Mouse (Mus musculus) forebrain, postnatal 0 days (tissue): ENCODE data around the gene Tex35. TPM values are rescaled to one million over a fixed set of nuclear protein-coding genes. Genes with fewer than 3 reads are reported as not detected.

ENCODE experiments used
- ATAC-seq: fragments of 200-750 bp; cut with Nextera tagmentation; 2 replicates; pipeline ENCODE4 v1.8.0; 2017; ENCODE audit warnings: mild to moderate bottlenecking, moderate library complexity
- DNase-seq: peaks from one replicate; pipeline ENCODE4 v3.0.0-alpha.2; 2015
- H3K27ac ChIP-seq: fragments of 300-500 bp; sonication (generic); 2 replicates; pipeline ENCODE4 v1.5.1; 2014; ENCODE audit warnings: low read depth, mild to moderate bottlenecking, antibody characterized with exemption, low read length, moderate library complexity, mixed read lengths
- H3K27me3 ChIP-seq: fragments of 300-500 bp; sonication (generic); 2 replicates; pipeline ENCODE4 v1.6.1; 2014; ENCODE audit warnings: mild to moderate bottlenecking, low read length, mixed read lengths; ENCODE audit not compliant: insufficient read depth
- H3K36me3 ChIP-seq: fragments of 300-500 bp; sonication (generic); 2 replicates; pipeline ENCODE4 v1.6.1; 2014; ENCODE audit warnings: mild to moderate bottlenecking, moderate library complexity; ENCODE audit not compliant: insufficient read depth
- H3K4me1 ChIP-seq: fragments of 300-500 bp; sonication (generic); 2 replicates; pipeline ENCODE4 v1.6.1; 2014; ENCODE audit warnings: antibody characterized with exemption; ENCODE audit not compliant: insufficient read depth
- H3K4me2 ChIP-seq: fragments of 300-500 bp; sonication (generic); 2 replicates; pipeline ENCODE4 v1.6.1; 2014; ENCODE audit warnings: low read depth, mild to moderate bottlenecking, moderate library complexity
- H3K4me3 ChIP-seq: fragments of 300-500 bp; sonication (generic); 2 replicates; pipeline ENCODE4 v1.5.1; 2014; ENCODE audit warnings: low read depth, low read length, mixed read lengths
- H3K9ac ChIP-seq: fragments of 300-500 bp; sonication (generic); 2 replicates; pipeline ENCODE4 v1.6.1; 2014; ENCODE audit warnings: mild to moderate bottlenecking
- H3K9me3 ChIP-seq: fragments of 300-500 bp; sonication (generic); 2 replicates; pipeline ENCODE4 v1.6.1; 2016; ENCODE audit warnings: low read length
- CTCF ChIP-seq: sonication (generic); IDR thresholded peaks from 2 replicates; pipeline ENCODE4 v1.5.1; 2016; ENCODE audit warnings: antibody characterized with exemption, control low read depth, low read depth
- WGBS: fragments of 180-500 bp; shearing (Covaris S2); extraction: QIAGEN DNeasy Blood & Tissue Kit; methylation state at CpG from one replicate; pipeline ENCODE4 v1.1.7; 2014; 5-methylcytosine and 5-hydroxymethylcytosine counted together
- polyA plus RNA-seq: library from polyadenylated mRNA; unstranded; fragments of >200 nt; fragmentation: Nextera tagmentation; extraction: Ambion mirVana; gene quantifications from 2 replicates; pipeline ENCODE4 v1.2.1, GENCODE M21; 2015
- total RNA-seq: library from RNA; depleted of rRNA; stranded (reverse); fragments of >200 nt; gene quantifications from 2 replicates; pipeline ENCODE4 v1.2.3, GENCODE M21; 2014; rRNA removed

Tex35 gene
- not detected in 2 replicates for total RNA-seq
- 0.21 TPM in 1 of 2 replicates, not detected in the other for polyA plus RNA-seq

GRCm38 (mm10) chr1:157108580-157108979 is at the start of gene Tex35:
TSS of gene Tex35 (minus strand) at chr1:157108680.
- 93% methylated on average over 4 of the region's 4 CpGs for WGBS

GRCm38 (mm10) chr1:157153781-157154180 is 45.3 kb upstream of the Tex35 start:
- DNase-seq = no peak

More at GRCm38 (mm10) chr1:157108580-157108979, at the start of gene Tex35:
- Histone ChIP-seq H3K4me3 (no peak within 1 kb of the TSS), H3K9ac (no peak within 1 kb of the TSS), H3K27me3 (no peaks in the 10 kb centered on the region), H3K4me1 (no peaks in the 10 kb centered on the region), H3K27ac (no peak within 1 kb of the TSS), H3K9me3 (no peaks in the 10 kb centered on the region), H3K36me3 (no peaks in the 10 kb centered on the region), H3K4me2 (no peak within 1 kb of the TSS)
- ATAC-seq = no peak
- DNase-seq = no peak
- no peak for TF ChIP-seq CTCF

GRCm38 (mm10) chr1:157150107-157150506 is 41.6 kb upstream of the Tex35 start:
- WGBS = 79% methylated on average over 1 of the region's 1 CpGs
- no peak overlapping the region for H3K27ac ChIP-seq
- H3K4me2 ChIP-seq = no peak overlapping the region
- no peaks in the 10 kb centered on the region; the same call in 1 of the 2 replicates for H3K4me1 ChIP-seq
- no peak for ATAC-seq
- H3K27me3 ChIP-seq = no peaks in the 10 kb centered on the region
- no peak for TF ChIP-seq CTCF
- H3K36me3 ChIP-seq = peaks cover 12% of the 10 kb centered on the region
- H3K9ac ChIP-seq = no peak overlapping the region
- H3K4me3 ChIP-seq = no peak overlapping the region
- no peaks in the 10 kb centered on the region for H3K9me3 ChIP-seq
- DNase-seq = no peak

More at GRCm38 (mm10) chr1:157153781-157154180, 45.3 kb upstream of the Tex35 start:
- no peak overlapping the region for H3K4me2 ChIP-seq
- ATAC-seq = no peak
- no peaks in the 10 kb centered on the region for H3K9me3 ChIP-seq
- H3K9ac ChIP-seq = no peak overlapping the region
- peaks cover 14% of the 10 kb centered on the region for H3K36me3 ChIP-seq
- no peak overlapping the region for H3K27ac ChIP-seq
- TF ChIP-seq CTCF = no peak
- no peak overlapping the region for H3K4me3 ChIP-seq
- H3K4me1 ChIP-seq = no peaks in the 10 kb centered on the region; the same call in 1 of the 2 replicates
- no peaks in the 10 kb centered on the region for H3K27me3 ChIP-seq

GRCm38 (mm10) chr1:157144621-157145020 is 36.1 kb upstream of the Tex35 start:
- Histone ChIP-seq H3K9ac (no peak overlapping the region), H3K9me3 (no peaks in the 10 kb centered on the region), H3K4me2 (no peak overlapping the region), H3K36me3 (peaks cover 19% of the 10 kb centered on the region), H3K4me1 (no peaks in the 10 kb centered on the region), H3K27ac (no peak overlapping the region), H3K27me3 (no peaks in the 10 kb centered on the region), H3K4me3 (no peak overlapping the region)
- DNase-seq (no peak), ATAC-seq (no peak)
- 85% methylated on average over 3 of the region's 3 CpGs for WGBS
- TF ChIP-seq CTCF = no peak

GRCm38 (mm10) chr1:157143326-157143932 is 34.9 kb upstream of the Tex35 start:
- no peak overlapping the region for H3K27ac ChIP-seq
- no peaks in the 10 kb centered on the region for H3K9me3 ChIP-seq
- no peaks in the 10 kb centered on the region for H3K4me1 ChIP-seq
- no peaks in the 10 kb centered on the region for H3K27me3 ChIP-seq
- TF ChIP-seq CTCF = no peak
- 70% methylated on average over 7 of the region's 7 CpGs for WGBS
- peaks cover 23% of the 10 kb centered on the region for H3K36me3 ChIP-seq
- no peak for ATAC-seq
- H3K4me3 ChIP-seq = no peak overlapping the region
- DNase-seq = no peak
- no peak overlapping the region for H3K9ac ChIP-seq
- H3K4me2 ChIP-seq = no peak overlapping the region

GRCm38 (mm10) chr1:157141014-157141413 is 32.5 kb upstream of the Tex35 start:
- Histone ChIP-seq H3K4me3 (no peak overlapping the region), H3K9me3 (no peaks in the 10 kb centered on the region), H3K36me3 (peaks cover 15% of the 10 kb centered on the region; the same call in 1 of the 2 replicates), H3K4me1 (no peaks in the 10 kb centered on the region), H3K27ac (no peak overlapping the region), H3K4me2 (no peak overlapping the region), H3K27me3 (no peaks in the 10 kb centered on the region), H3K9ac (no peak overlapping the region)
- 75% methylated on average over 3 of the region's 3 CpGs for WGBS
- no peak for TF ChIP-seq CTCF
- DNase-seq (no peak), ATAC-seq (peak; percentile 65)

- Histone ChIP-seq H3K27ac (no peak overlapping the region), H3K36me3 (peaks cover 15% of the 10 kb centered on the region; the same call in 1 of the 2 replicates), H3K27me3 (no peaks in the 10 kb centered on the region), H3K9me3 (no peaks in the 10 kb centered on the region), H3K4me1 (no peaks in the 10 kb centered on the region), H3K4me2 (no peak overlapping the region), H3K4me3 (no peak overlapping the region), H3K9ac (no peak overlapping the region)
- WGBS = 100% methylated on average over 1 of the region's 1 CpGs
- DNase-seq = no peak
- no peak for TF ChIP-seq CTCF
- no peak for ATAC-seq
These were observed 29.4 kb upstream of the Tex35 start for GRCm38 (mm10) chr1:157137854-157138241.
